Mouse (Mus musculus) MEL (cell line): ENCODE measurements around the gene Carm1. TPM values are rescaled to one million over a fixed set of nuclear protein-coding genes. Genes with fewer than 3 reads are reported as not detected.

Experiments
- DNase-seq: peaks from one replicate; pipeline ENCODE4 v3.0.0; 2011; ENCODE audit warnings: low read depth, low spot score
- H3K27ac ChIP-seq: 2 replicates; pipeline ENCODE4 v1.5.1; 2012; ENCODE audit warnings: low read depth, mild to moderate bottlenecking, control low read depth, low read length, moderate library complexity; ENCODE audit not compliant: control insufficient read depth
- H3K27me3 ChIP-seq, 2 experiments: fragments of 150-350 bp in 1 of 2; sonication (generic) in 1 of 2; 2 replicates each; pipeline ENCODE4 v1.6.1; 2012; ENCODE audit warnings: low read length in 2 of 2, mild to moderate bottlenecking in 2 of 2, improper control_type of control experiment in 1 of 2, moderate library complexity in 1 of 2; ENCODE audit not compliant: insufficient read depth in 2 of 2, control insufficient read depth in 1 of 2
- H3K36me3 ChIP-seq, 2 experiments: 2 replicates each; pipeline ENCODE4 v1.6.1; 2012 to 2014; ENCODE audit warnings: low read length in 2 of 2, improper control_type of control experiment in 1 of 2, inconsistent platforms in 1 of 2, mild to moderate bottlenecking in 1 of 2; ENCODE audit not compliant: insufficient read depth in 2 of 2, control insufficient read depth in 1 of 2
- H3K4me1 ChIP-seq, 2 experiments: fragments of 150-350 bp in 1 of 2; sonication (generic) in 1 of 2; 2 replicates each; pipeline ENCODE4 v1.6.1; 2012; ENCODE audit warnings: low read length in 2 of 2, improper control_type of control experiment in 1 of 2, mild to moderate bottlenecking in 1 of 2; ENCODE audit not compliant: insufficient read depth in 2 of 2, control insufficient read depth in 1 of 2
- H3K4me3 ChIP-seq, 2 experiments: fragments of 150-350 bp in 1 of 2; sonication (generic) in 1 of 2; 2 replicates each; pipeline ENCODE4 v1.5.1; 2012; ENCODE audit warnings: low read depth in 2 of 2, low read length in 2 of 2, mild to moderate bottlenecking in 2 of 2, moderate library complexity in 2 of 2, control low read depth in 1 of 2, improper control_type of control experiment in 1 of 2; ENCODE audit not compliant: control insufficient read depth in 1 of 2, insufficient read depth in 1 of 2
- H3K79me2 ChIP-seq: 2 replicates; pipeline ENCODE4 v1.6.1; 2012; ENCODE audit warnings: mild to moderate bottlenecking, low read length, moderate library complexity; ENCODE audit not compliant: control insufficient read depth, poor library complexity, insufficient read depth
- H3K9ac ChIP-seq: 2 replicates; pipeline ENCODE4 v1.6.1; 2012; ENCODE audit warnings: low read depth, mild to moderate bottlenecking, control low read depth, low read length, moderate library complexity; ENCODE audit not compliant: control insufficient read depth, poor library complexity, severe bottlenecking
- H3K9me3 ChIP-seq: fragments of 150-350 bp; sonication (generic); replicated peaks from 2 replicates; pipeline ENCODE4 v1.6.1; 2012; ENCODE audit warnings: mild to moderate bottlenecking, low read length, improper control_type of control experiment, moderate library complexity; ENCODE audit not compliant: insufficient read depth
- BHLHE40 ChIP-seq: IDR thresholded peaks from 2 replicates; pipeline ENCODE4 v1.6.1; 2012; ENCODE audit warnings: low read depth, mild to moderate bottlenecking, inconsistent platforms, low read length, improper control_type of control experiment, borderline replicate concordance
- CHD1 ChIP-seq: IDR thresholded peaks from 2 replicates; pipeline ENCODE4 v1.6.1; 2012; ENCODE audit warnings: low read depth, mild to moderate bottlenecking, inconsistent platforms, low read length, improper control_type of control experiment
- CTCF ChIP-seq, 3 experiments: IDR thresholded peaks in 2 of 3; conservative IDR thresholded peaks in 1 of 3; 2 replicates each; pipeline ENCODE4 v1.5.1; 2011 to 2012; ENCODE audit warnings: low read length in 3 of 3, low read depth in 2 of 3, mild to moderate bottlenecking in 2 of 3, improper control_type of control experiment in 1 of 3, inconsistent platforms in 1 of 3, mixed read lengths in 1 of 3, moderate library complexity in 1 of 3; ENCODE audit not compliant: control insufficient read depth in 1 of 3, insufficient read depth in 1 of 3, poor library complexity in 1 of 3, severe bottlenecking in 1 of 3
- ETS1 ChIP-seq: IDR thresholded peaks from 2 replicates; pipeline ENCODE4 v1.6.1; 2012; ENCODE audit warnings: low read depth, mild to moderate bottlenecking, inconsistent platforms, low read length, improper control_type of control experiment, moderate library complexity
- GABPA ChIP-seq: IDR thresholded peaks from 2 replicates; pipeline ENCODE4 v1.6.1; 2012; ENCODE audit warnings: low read depth, mild to moderate bottlenecking, inconsistent platforms, low read length, improper control_type of control experiment, moderate library complexity
- GATA1 ChIP-seq: IDR thresholded peaks from 2 replicates; pipeline ENCODE4 v1.6.1; 2011; ENCODE audit warnings: low read depth, low read length, improper control_type of control experiment
- JUND ChIP-seq: IDR thresholded peaks from 2 replicates; pipeline ENCODE4 v1.6.1; 2011; ENCODE audit warnings: low read depth, mild to moderate bottlenecking, improper control_type of control experiment, low read length
- KAT2A ChIP-seq: conservative IDR thresholded peaks from 2 replicates; pipeline ENCODE4 v1.6.1; 2012; ENCODE audit warnings: low read depth, low read length, improper control_type of control experiment, inconsistent platforms
- MEF2A ChIP-seq: IDR thresholded peaks from 2 replicates; pipeline ENCODE4 v1.6.1; 2014; ENCODE audit warnings: low read depth, mild to moderate bottlenecking, inconsistent platforms, low read length, improper control_type of control experiment; ENCODE audit not compliant: poor library complexity, insufficient replicate concordance, severe bottlenecking; ENCODE audit errors: extremely low read depth
- MXI1 ChIP-seq: IDR thresholded peaks from 2 replicates; pipeline ENCODE4 v1.6.1; 2011; ENCODE audit warnings: mild to moderate bottlenecking, low read depth, low read length, improper control_type of control experiment
- MYB ChIP-seq: IDR thresholded peaks from 2 replicates; pipeline ENCODE4 v1.6.1; 2011; ENCODE audit warnings: mild to moderate bottlenecking, low read depth, low read length, improper control_type of control experiment
- MYC ChIP-seq: IDR thresholded peaks from 2 replicates; pipeline ENCODE4 v1.6.1; 2011; ENCODE audit warnings: low read depth, mild to moderate bottlenecking, low read length, improper control_type of control experiment, moderate library complexity
- NELFE ChIP-seq: IDR thresholded peaks from 2 replicates; pipeline ENCODE4 v1.6.1; 2011; ENCODE audit warnings: low read depth, low read length, improper control_type of control experiment
- POLR2A ChIP-seq, 2 experiments: IDR thresholded peaks; 2 replicates each; pipeline ENCODE4 v1.6.1; 2011 to 2012; ENCODE audit warnings: low read length in 2 of 2, mild to moderate bottlenecking in 2 of 2, control low read depth in 1 of 2, improper control_type of control experiment in 1 of 2, low read depth in 1 of 2, moderate library complexity in 1 of 2; ENCODE audit not compliant: control insufficient read depth in 1 of 2, insufficient read depth in 1 of 2, poor library complexity in 1 of 2
- POLR2AphosphoS5 ChIP-seq: IDR thresholded peaks from 2 replicates; pipeline ENCODE4 v1.6.1; 2012; ENCODE audit warnings: low read depth, borderline replicate concordance, mild to moderate bottlenecking, inconsistent platforms, low read length, moderate library complexity, mixed read lengths
- RAD21 ChIP-seq: IDR thresholded peaks from 2 replicates; pipeline ENCODE4 v1.6.1; 2011; ENCODE audit warnings: mild to moderate bottlenecking, low read depth, low read length, improper control_type of control experiment
- RCOR1 ChIP-seq: IDR thresholded peaks from 2 replicates; pipeline ENCODE4 v1.6.1; 2012; ENCODE audit warnings: low read depth, mild to moderate bottlenecking, inconsistent platforms, low read length, improper control_type of control experiment
- SIN3A ChIP-seq: IDR thresholded peaks from 2 replicates; pipeline ENCODE4 v1.6.1; 2012; ENCODE audit warnings: low read length, improper control_type of control experiment, inconsistent platforms
- SMC3 ChIP-seq: IDR thresholded peaks from 2 replicates; pipeline ENCODE4 v1.6.1; 2011; ENCODE audit warnings: low read depth, low read length, improper control_type of control experiment
- TAL1 ChIP-seq: IDR thresholded peaks from 2 replicates; pipeline ENCODE4 v1.6.1; 2012; ENCODE audit warnings: mild to moderate bottlenecking, inconsistent platforms, low read length, moderate library complexity, mixed read lengths
- TCF12 ChIP-seq: IDR thresholded peaks from 2 replicates; pipeline ENCODE4 v1.6.1; 2014; ENCODE audit warnings: low read depth, mild to moderate bottlenecking, inconsistent platforms, low read length, improper control_type of control experiment, moderate library complexity
- UBTF ChIP-seq: IDR thresholded peaks from 2 replicates; pipeline ENCODE4 v1.6.1; 2012; ENCODE audit warnings: low read depth, mild to moderate bottlenecking, inconsistent platforms, low read length, improper control_type of control experiment, moderate library complexity, borderline replicate concordance; ENCODE audit not compliant: insufficient read depth
- ZKSCAN1 ChIP-seq: IDR thresholded peaks from 2 replicates; pipeline ENCODE4 v1.6.1; 2012; ENCODE audit warnings: low read depth, mild to moderate bottlenecking, inconsistent platforms, low read length, improper control_type of control experiment, moderate library complexity
- ZMIZ1 ChIP-seq: IDR thresholded peaks from 2 replicates; pipeline ENCODE4 v1.6.1; 2012; ENCODE audit warnings: low read depth, mild to moderate bottlenecking, inconsistent platforms, low read length, improper control_type of control experiment, moderate library complexity
- ZNF384 ChIP-seq: IDR thresholded peaks from 2 replicates; pipeline ENCODE4 v1.6.1; 2012; ENCODE audit warnings: low read depth, mild to moderate bottlenecking, inconsistent platforms, low read length, improper control_type of control experiment
- polyA plus RNA-seq, 2 experiments: library from polyadenylated mRNA; stranded (reverse) in 1 of 2; unstranded in 1 of 2; fragments of >175 nt in 1 of 2; fragments of >200 nt in 1 of 2; gene quantifications; 2 replicates each; pipeline versions ENCODE4 v1.2.1 to v1.2.4; 2012; ENCODE audit warnings: low replicate concordance in 2 of 2, low read depth in 1 of 2; ENCODE audit not compliant: insufficient read length in 2 of 2, insufficient read depth in 1 of 2, missing spikeins in 1 of 2
- total RNA-seq: library from RNA; depleted of rRNA; stranded (reverse); fragments of 300-350 nt; gene quantifications from 2 replicates; pipeline ENCODE4 v1.2.3, GENCODE M21; 2012

Gene Carm1
- total and polyA plus RNA-seq, 3 experiments = 121 to 423 (median 121) TPM

DNA sequence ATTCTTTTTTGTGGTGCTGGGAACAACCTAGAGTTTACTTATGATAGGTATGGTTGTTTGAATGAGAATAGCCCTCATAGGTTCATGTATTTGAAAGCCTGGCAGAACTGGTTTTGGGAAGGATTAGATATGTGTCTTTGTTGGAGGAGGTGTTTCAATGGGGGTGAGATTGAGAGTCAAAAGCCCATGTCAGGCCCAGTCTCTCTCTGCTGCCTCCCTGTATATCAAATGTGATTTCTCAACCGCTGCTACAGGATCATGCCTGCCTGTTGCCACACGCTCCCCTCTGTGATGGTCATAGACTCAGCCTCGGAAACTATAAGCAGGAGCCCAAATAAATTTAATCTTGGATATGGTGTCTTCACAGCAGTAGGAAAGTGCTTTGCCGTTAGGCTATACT, 73.5 kb downstream of the Carm1 start:
- Histone ChIP-seq H3K4me1 (peaks cover 8 to 14% of the 10 kb centered on the region in 2 experiments), H3K79me2 (peaks cover 90% of the 10 kb centered on the region), H3K9ac (no peak overlapping the region; the same call in 1 of the 2 replicates), H3K27me3 (no peaks in the 10 kb centered on the region), H3K9me3 (no peaks in the 10 kb centered on the region), H3K27ac (no peak overlapping the region), H3K36me3 (peaks cover 28 to 33% of the 10 kb centered on the region in 2 experiments), H3K4me3 (no peak overlapping the region)
- no peak for DNase-seq
- TF ChIP-seq JUND (no peak), MYC (no peak), MXI1 (no peak), BHLHE40 (no peak), KAT2A (no peak), ZMIZ1 (no peak), GATA1 (no peak), GABPA (no peak), CTCF (IDR thresholded peaks at IDR 0.05 in 2 of 3, conservative IDR thresholded peaks at IDR 0.05 in 1 of 3; ENCODE audit: control insufficient read depth in 1 of 3, insufficient read depth in 1 of 3, low read depth in 2 of 3, low read length in 3 of 3, poor library complexity in 1 of 3, severe bottlenecking in 1 of 3) (no peak), MEF2A (no peak), UBTF (no peak), POLR2A (IDR thresholded peaks at IDR 0.05; ENCODE audit: control insufficient read depth in 1 of 2, insufficient read depth in 1 of 2, low read depth in 1 of 2, low read length in 2 of 2, poor library complexity in 1 of 2) (no peak), ZNF384 (no peak), SIN3A (no peak), NELFE (no peak), ETS1 (no peak), CHD1 (no peak), SMC3 (no peak), ZKSCAN1 (no peak), POLR2AphosphoS5 (no peak)

DNA sequence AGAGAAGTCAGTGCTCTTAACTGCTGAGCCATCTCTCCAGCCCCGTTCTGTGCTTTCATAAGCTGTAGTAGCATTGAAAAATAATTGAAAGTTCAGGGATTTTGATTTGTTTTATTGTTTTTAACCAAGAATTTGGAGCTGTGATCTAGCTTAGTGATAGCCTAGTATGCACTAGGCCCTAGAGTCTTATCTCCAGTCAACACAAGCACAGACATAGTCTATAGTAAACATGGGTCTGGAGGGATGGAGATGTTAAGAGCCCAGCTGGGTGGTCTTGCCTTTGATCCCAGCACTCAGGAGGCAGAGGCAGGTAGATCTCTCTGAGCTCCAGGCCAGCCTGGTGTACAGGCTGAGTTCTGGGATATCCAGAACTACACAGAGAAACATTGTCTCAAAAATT, 76.0 kb downstream of the Carm1 start:
- TF ChIP-seq RCOR1 (no peak), TAL1 (no peak; the same call in 1 of the 2 replicates), RAD21 (no peak), JUND (no peak), GATA1 (peak; percentile 72), MYB (no peak), TCF12 (no peak)
- H3K4me1 ChIP-seq = peaks cover 5 to 10% of the 10 kb centered on the region in 2 experiments
- DNase-seq = no peak
- H3K27ac ChIP-seq = no peak overlapping the region
- H3K79me2 ChIP-seq = peaks cover 94% of the 10 kb centered on the region
- no peak overlapping the region for H3K4me3 ChIP-seq
- no peaks in the 10 kb centered on the region for H3K9me3 ChIP-seq
- no peak overlapping the region for H3K9ac ChIP-seq
- no peaks in the 10 kb centered on the region for H3K27me3 ChIP-seq
- peaks cover 29 to 30% of the 10 kb centered on the region in 2 experiments for H3K36me3 ChIP-seq
